Mouse (Mus musculus) left cerebral cortex, adult 2 months (tissue): Measurements from ENCODE around the gene Kif9. TPM values are rescaled to one million over a fixed set of nuclear protein-coding genes. Genes with fewer than 3 reads are reported as not detected.

ENCODE experiments used
- DNase-seq, 2 experiments: peaks; one replicate each; pipeline ENCODE4 v3.0.0; 2021 to 2022; ENCODE audit warnings: low spot score in 2 of 2, mixed read lengths in 1 of 2; ENCODE audit errors: extremely low spot score in 1 of 2
- H3K27ac ChIP-seq: fragments of 200-600 bp; 2 replicates; pipeline ENCODE4 v1.8.1; 2022
- H3K4me3 ChIP-seq: fragments of 200-600 bp; 2 replicates; pipeline ENCODE4 v1.8.1; 2022
- CTCF ChIP-seq: fragments of 200-600 bp; IDR thresholded peaks from 2 replicates; pipeline ENCODE4 v1.8.1; 2022; ENCODE audit warnings: antibody characterized with exemption, mild to moderate bottlenecking, moderate library complexity
- intact Hi-C: fragments of 180-260 bp; cut with DNase I; formaldehyde crosslinking; loops from one replicate; pipeline ENCODE4 v1.15.1; 2025
- total RNA-seq, 2 experiments: library from RNA; stranded (reverse); gene quantifications; 2 replicates each; pipeline ENCODE4 v1.2.3; 2021

The Kif9 gene
- total RNA-seq, 2 experiments from 2014 or later, result 3.8 to 4.4 TPM

- Histone ChIP-seq H3K27ac (no peak overlapping the region), H3K4me3 (no peak overlapping the region)
- intact Hi-C loops, result no loop called here
- no peak for DNase-seq
- TF ChIP-seq CTCF, result no peak
Measured at GRCm38 (mm10) chr9:110460884-110461815, 15.6 kb upstream of the Kif9 start.

DNA sequence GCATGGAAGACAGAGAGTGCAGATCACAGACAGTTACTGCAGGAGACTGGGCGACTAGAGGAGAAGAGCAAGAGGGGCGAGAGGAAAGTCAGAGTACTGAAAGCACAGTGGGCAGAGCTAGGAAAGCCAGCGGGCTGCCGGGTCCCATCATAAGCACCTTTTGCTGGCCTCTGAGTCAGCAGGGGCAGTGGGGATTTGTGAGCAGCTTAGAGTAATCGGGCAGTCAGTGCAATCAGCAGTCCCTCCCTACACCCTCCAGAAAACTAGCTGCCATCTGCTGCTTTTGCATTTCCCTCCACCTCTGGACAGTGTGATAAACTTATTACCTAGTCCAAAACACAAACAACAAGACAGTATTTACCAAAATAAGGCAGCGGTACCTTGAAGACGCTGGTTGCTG lies 14.4 kb upstream of the Kif9 start:
- intact Hi-C loops, result no loop called here
- Histone ChIP-seq H3K4me3 (no peak overlapping the region), H3K27ac (no peak overlapping the region)
- no peak for TF ChIP-seq CTCF
- DNase-seq, result no peak

DNA sequence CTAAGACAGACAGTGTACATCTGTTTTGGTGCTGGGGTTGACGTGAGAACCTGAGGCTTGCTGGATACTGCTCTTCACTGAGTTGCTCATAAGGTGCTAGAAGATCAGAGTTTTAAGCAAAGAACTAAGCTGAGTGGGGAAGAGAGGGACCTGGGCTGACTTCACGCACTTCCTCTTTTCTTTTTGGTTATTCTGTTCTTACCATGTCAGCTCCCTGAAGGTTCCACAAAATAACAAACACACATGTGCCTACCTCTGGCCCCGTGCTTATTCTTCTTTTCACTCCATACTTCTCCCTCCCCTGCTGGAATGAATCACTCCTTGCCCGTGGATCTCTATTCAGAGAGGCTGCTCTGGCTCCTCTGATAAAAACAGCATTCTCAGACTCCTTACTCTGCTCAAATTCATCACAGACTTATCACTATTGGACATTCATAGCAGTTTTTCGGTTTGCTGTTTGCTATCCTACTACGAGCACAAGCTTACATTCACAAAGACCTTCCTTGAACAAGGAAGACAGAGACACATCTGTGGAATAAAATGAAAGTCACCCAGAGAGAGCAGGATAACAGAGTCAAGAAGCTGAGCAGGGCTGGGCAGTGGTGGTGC lies 12.7 kb upstream of the Kif9 start:
- no peak overlapping the region for H3K4me3 ChIP-seq
- intact Hi-C loops, result no loop called here
- TF ChIP-seq CTCF, result no peak
- no peak overlapping the region for H3K27ac ChIP-seq
- no peak for DNase-seq

GRCm38 (mm10) chr9:110465336-110465735 lies 11.4 kb upstream of the Kif9 start:
- DNase-seq, result no peak
- H3K27ac ChIP-seq, result no peak overlapping the region
- intact Hi-C loops, result no loop called here
- TF ChIP-seq CTCF, result no peak
- H3K4me3 ChIP-seq, result no peak overlapping the region

- intact Hi-C loops, result no loop called here
- Histone ChIP-seq H3K4me3 (no peak overlapping the region), H3K27ac (no peak overlapping the region)
- TF ChIP-seq CTCF, result peak; percentile 41
- DNase-seq, result no peak
Measured at GRCm38 (mm10) chr9:110466179-110466578, 10.6 kb upstream of the Kif9 start.

DNA sequence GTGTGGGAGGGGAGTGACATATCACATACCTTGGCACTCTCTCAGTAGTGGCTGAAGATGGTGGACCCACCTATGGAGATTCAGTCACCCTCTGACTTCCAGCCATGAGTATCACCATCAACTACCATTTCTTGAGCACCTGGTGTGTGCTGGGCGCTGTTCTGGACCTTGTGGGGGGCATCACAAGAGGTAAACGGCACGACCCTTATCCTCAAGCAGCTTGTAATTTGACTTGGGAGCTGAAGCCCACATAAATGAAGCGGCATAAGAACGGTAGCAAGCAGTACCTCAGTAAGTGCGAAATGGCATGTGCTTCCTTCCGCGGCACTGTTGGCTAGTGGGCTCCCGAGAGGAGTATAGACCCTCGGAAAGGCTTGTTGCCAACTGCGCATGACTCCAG lies 1.2 kb downstream of the Kif9 start:
- no peak for TF ChIP-seq CTCF
- intact Hi-C loops, result no loop called here
- DNase-seq, result no peak
- H3K27ac ChIP-seq, result no peak overlapping the region
- no peak overlapping the region for H3K4me3 ChIP-seq

- no peak for DNase-seq
- H3K27ac ChIP-seq, result no peak overlapping the region
- intact Hi-C loops, result no loop called here
- TF ChIP-seq CTCF, result no peak
- no peak overlapping the region for H3K4me3 ChIP-seq
Measured at GRCm38 (mm10) chr9:110478639-110479038, 1.9 kb downstream of the Kif9 start.

GRCm38 (mm10) chr9:110488841-110489240 lies 12.1 kb downstream of the Kif9 start:
- intact Hi-C loops, result no loop called here
- H3K27ac ChIP-seq, result no peak overlapping the region
- no peak for DNase-seq
- no peak overlapping the region for H3K4me3 ChIP-seq
- no peak for TF ChIP-seq CTCF

GRCm38 (mm10) chr9:110490913-110491312 lies 14.2 kb downstream of the Kif9 start:
- intact Hi-C loops, result no loop called here
- no peak for DNase-seq

GRCm38 (mm10) chr9:110525737-110526136 lies 49.0 kb downstream of the Kif9 start:
- no peak for DNase-seq
- intact Hi-C loops, result no loop called here
- Histone ChIP-seq H3K27ac (no peak overlapping the region), H3K4me3 (no peak overlapping the region)
- no peak for TF ChIP-seq CTCF

More at GRCm38 (mm10) chr9:110490913-110491312, 14.2 kb downstream of the Kif9 start:
- TF ChIP-seq CTCF, result peak; percentile 42
- Histone ChIP-seq H3K4me3 (no peak overlapping the region), H3K27ac (no peak overlapping the region)

GRCm38 (mm10) chr9:110529002-110529737 lies 52.4 kb downstream of the Kif9 start:
- no peak for TF ChIP-seq CTCF
- H3K27ac ChIP-seq, result no peak overlapping the region
- DNase-seq, result no peak
- intact Hi-C loops, result no loop called here
- H3K4me3 ChIP-seq, result no peak overlapping the region

- Histone ChIP-seq H3K4me3 (no peak overlapping the region), H3K27ac (no peak overlapping the region)
- intact Hi-C loops, result no loop called here
- no peak for DNase-seq
- no peak for TF ChIP-seq CTCF
Measured at GRCm38 (mm10) chr9:110530650-110531049, 53.9 kb downstream of the Kif9 start.
